Mouse (Mus musculus) CH12.LX (cell line): ENCODE measurements around the gene Hoxc5. TPM values are rescaled to one million over a fixed set of nuclear protein-coding genes. Genes with fewer than 3 reads are reported as not detected.

Source experiments
- DNase-seq: peaks from one replicate; pipeline ENCODE4 v3.0.0-alpha.2; 2013; ENCODE audit errors: extremely low read depth
- H3K27ac ChIP-seq: 2 replicates; pipeline ENCODE4 v1.5.1; 2012; ENCODE audit warnings: low read depth, mild to moderate bottlenecking, control low read depth, moderate library complexity; ENCODE audit not compliant: insufficient read depth
- H3K27me3 ChIP-seq: replicated peaks from 2 replicates; pipeline ENCODE3; 2012; ENCODE audit warnings: inconsistent platforms
- H3K36me3 ChIP-seq, 2 experiments: replicated peaks in 1 of 2; 2 replicates each; pipeline versions ENCODE3 to v1.6.1; 2012; ENCODE audit warnings: inconsistent platforms in 1 of 2, low read length in 1 of 2, mild to moderate bottlenecking in 1 of 2, mixed read lengths in 1 of 2, moderate library complexity in 1 of 2; ENCODE audit not compliant: control insufficient read depth in 1 of 2, insufficient read depth in 1 of 2
- H3K4me1 ChIP-seq, 2 experiments: 2 replicates each; pipeline ENCODE4 v1.6.1; 2012; ENCODE audit warnings: inconsistent platforms in 1 of 2, moderate library complexity in 1 of 2; ENCODE audit not compliant: insufficient read depth in 2 of 2, control insufficient read depth in 1 of 2
- H3K4me2 ChIP-seq: 2 replicates; pipeline ENCODE4 v1.6.1; 2012; ENCODE audit warnings: low read depth, mild to moderate bottlenecking, control low read depth; ENCODE audit not compliant: poor library complexity, insufficient read depth, severe bottlenecking
- H3K4me3 ChIP-seq, 3 experiments: fragments of 150-350 bp in 1 of 3; sonication (generic) in 1 of 3; replicated peaks in 1 of 3; 2 replicates each; pipeline versions ENCODE3 to v1.5.1; 2011 to 2012; ENCODE audit warnings: low read depth in 2 of 3, low read length in 2 of 3, mild to moderate bottlenecking in 2 of 3, moderate library complexity in 2 of 3, control low read depth in 1 of 3, improper control_type of control experiment in 1 of 3, inconsistent platforms in 1 of 3, mixed read lengths in 1 of 3; ENCODE audit not compliant: poor library complexity in 1 of 3
- H3K79me2 ChIP-seq: replicated peaks from 2 replicates; pipeline ENCODE4 v1.6.1; 2012; ENCODE audit warnings: mild to moderate bottlenecking, moderate library complexity; ENCODE audit not compliant: control insufficient read depth, poor library complexity, insufficient read depth, severe bottlenecking; ENCODE audit errors: extremely low read depth
- H3K9ac ChIP-seq: 2 replicates; pipeline ENCODE4 v1.6.1; 2012; ENCODE audit warnings: low read depth, mild to moderate bottlenecking, control low read depth, moderate library complexity; ENCODE audit not compliant: insufficient read depth
- H3K9me3 ChIP-seq: replicated peaks from 2 replicates; pipeline ENCODE3; 2012; ENCODE audit warnings: low read length, inconsistent platforms, mixed read lengths
- CHD1 ChIP-seq: IDR thresholded peaks from 2 replicates; pipeline ENCODE4 v1.6.1; 2012; ENCODE audit warnings: low read depth, low read length, improper control_type of control experiment, inconsistent platforms
- E2F4 ChIP-seq: IDR thresholded peaks from 2 replicates; pipeline ENCODE4 v1.6.1; 2011; ENCODE audit warnings: low read depth, low read length, improper control_type of control experiment; ENCODE audit not compliant: insufficient replicate concordance
- ELF1 ChIP-seq: IDR thresholded peaks from 2 replicates; pipeline ENCODE4 v1.6.1; 2014; ENCODE audit warnings: low read depth, mild to moderate bottlenecking, inconsistent platforms, low read length, improper control_type of control experiment
- ETS1 ChIP-seq: conservative IDR thresholded peaks from 2 replicates; pipeline ENCODE4 v1.6.1; 2012; ENCODE audit warnings: low read depth, mild to moderate bottlenecking, inconsistent platforms, low read length, improper control_type of control experiment, moderate library complexity
- KAT2A ChIP-seq: IDR thresholded peaks from 2 replicates; pipeline ENCODE4 v1.6.1; 2012; ENCODE audit warnings: low read length, improper control_type of control experiment, inconsistent platforms; ENCODE audit not compliant: insufficient replicate concordance
- MAFK ChIP-seq: IDR thresholded peaks from 2 replicates; pipeline ENCODE4 v1.6.1; 2011; ENCODE audit warnings: low read length, improper control_type of control experiment; ENCODE audit not compliant: insufficient replicate concordance
- MAX ChIP-seq: IDR thresholded peaks from 2 replicates; pipeline ENCODE4 v1.6.1; 2011; ENCODE audit warnings: low read length, improper control_type of control experiment
- NRF1 ChIP-seq: IDR thresholded peaks from 2 replicates; pipeline ENCODE4 v1.6.1; 2014; ENCODE audit warnings: low read depth, mild to moderate bottlenecking, inconsistent platforms, low read length, improper control_type of control experiment, moderate library complexity
- POLR2A ChIP-seq: IDR thresholded peaks from 2 replicates; pipeline ENCODE4 v1.6.1; 2011; ENCODE audit warnings: low read depth, mild to moderate bottlenecking, improper control_type of control experiment, low read length
- POLR2AphosphoS2 ChIP-seq: IDR thresholded peaks from 2 replicates; pipeline ENCODE4 v1.6.1; 2011; ENCODE audit warnings: low read depth, low read length, improper control_type of control experiment
- RAD21 ChIP-seq: IDR thresholded peaks from 2 replicates; pipeline ENCODE4 v1.6.1; 2011; ENCODE audit warnings: low read depth, mild to moderate bottlenecking, low read length, improper control_type of control experiment, moderate library complexity
- RCOR1 ChIP-seq: conservative IDR thresholded peaks from 2 replicates; pipeline ENCODE4 v1.6.1; 2012; ENCODE audit warnings: low read depth, mild to moderate bottlenecking, inconsistent platforms, low read length, improper control_type of control experiment
- SIN3A ChIP-seq: IDR thresholded peaks from 2 replicates; pipeline ENCODE4 v1.6.1; 2012; ENCODE audit warnings: low read length, improper control_type of control experiment, inconsistent platforms
- SMC3 ChIP-seq: IDR thresholded peaks from 2 replicates; pipeline ENCODE4 v1.6.1; 2011; ENCODE audit warnings: low read depth, low read length, improper control_type of control experiment
- USF2 ChIP-seq: conservative IDR thresholded peaks from 2 replicates; pipeline ENCODE4 v1.6.1; 2011; ENCODE audit warnings: low read depth, low read length, improper control_type of control experiment
- ZNF384 ChIP-seq: IDR thresholded peaks from 2 replicates; pipeline ENCODE4 v1.6.1; 2012; ENCODE audit warnings: low read depth, low read length, improper control_type of control experiment, inconsistent platforms
- dilution Hi-C: fragments of 300-500 bp; cut with MboI; formaldehyde crosslinking; loops from 2 replicates; pipeline ENCODE4 v1.14.3; 2020; ENCODE audit warnings: low sequenced_read_pairs; ENCODE audit not compliant: extremely low pct_unique_long_range_greater_than_20kb, extremely low pct_ligation_motif_present
- in situ Hi-C: fragments of 300-500 bp; cut with MboI; formaldehyde crosslinking; loops from 3 replicates; pipeline ENCODE4 v1.14.3; 2019; ENCODE audit warnings: low sequenced_read_pairs, low pct_ligation_motif_present, low pct_unique_long_range_greater_than_20kb, mixed read lengths
- polyA plus RNA-seq: library from polyadenylated mRNA; unstranded; fragments of >175 nt; gene quantifications from 2 replicates; pipeline ENCODE4 v1.2.1, GENCODE M21; 2012; ENCODE audit warnings: low read depth; ENCODE audit not compliant: insufficient read length
- total RNA-seq, 2 experiments: library from RNA; depleted of rRNA; stranded (reverse); fragments of 300-350 nt in 1 of 2; fragments of >200 nt in 1 of 2; gene quantifications; 2 replicates each; pipeline ENCODE4 v1.2.3; 2012 to 2014

The Hoxc5 gene
- total and polyA plus RNA-seq, 3 experiments, result 0.15 to 0.16 TPM; not detected in 1

GRCm38 (mm10) chr15:102976631-102977422 is 9.6 kb downstream of the Hoxc5 start:
- no peak overlapping the region for H3K4me2 ChIP-seq
- peaks cover 92% of the 10 kb centered on the region for H3K27me3 ChIP-seq
- no peak for DNase-seq

DNA sequence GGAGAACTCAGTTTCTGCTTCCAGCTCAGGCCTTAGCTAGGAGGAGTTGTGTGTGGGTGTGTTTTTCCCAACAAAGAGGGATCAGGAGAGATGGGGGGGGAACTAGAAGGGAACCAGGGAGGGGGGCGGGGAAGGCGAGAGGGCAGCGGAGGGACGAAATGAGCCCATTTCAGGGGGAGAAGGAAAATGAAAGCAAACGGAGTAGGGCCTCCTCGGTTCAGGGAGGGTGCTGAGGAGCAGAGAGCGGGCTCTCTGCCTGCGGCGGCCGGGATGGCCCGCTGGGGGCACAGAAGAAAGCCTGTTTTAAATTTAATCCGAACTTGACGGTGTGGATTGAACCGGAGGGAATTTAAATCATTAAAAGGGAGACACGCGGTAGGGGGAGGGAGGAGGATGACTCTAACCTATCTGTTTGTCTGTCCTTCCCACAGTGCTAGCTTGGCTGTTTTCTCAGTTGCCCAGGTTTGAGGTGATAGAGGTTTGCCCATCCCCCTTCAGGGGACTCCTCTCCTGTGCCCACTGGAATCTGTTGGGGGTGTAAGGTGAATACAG is 10.3 kb downstream of the Hoxc5 start:
- no peak overlapping the region for H3K27ac ChIP-seq
- TF ChIP-seq ETS1 (no peak), POLR2AphosphoS2 (no peak), MAX (no peak), MAFK (no peak), KAT2A (no peak), POLR2A (no peak), E2F4 (no peak), ELF1 (no peak), ZNF384 (no peak), CHD1 (no peak), NRF1 (no peak), RAD21 (no peak)
- TF ChIP-seq, all 38 proteins: peak for 0
- Histone ChIP-seq H3K4me2 (no peak overlapping the region), H3K36me3 (no peaks in the 10 kb centered on the region), H3K27me3 (peaks cover 92% of the 10 kb centered on the region), H3K4me1 (peaks cover 2 to 20% of the 10 kb centered on the region in 2 experiments; a peak in 2 of 4 replicates), H3K9me3 (no peaks in the 10 kb centered on the region), H3K4me3 (no peak overlapping the region), H3K79me2 (no peaks in the 10 kb centered on the region), H3K9ac (no peak overlapping the region)
- no peak for DNase-seq
- in situ Hi-C loops, result no loop called here
- dilution Hi-C loops, result no loop called here

More at GRCm38 (mm10) chr15:102976631-102977422, 9.6 kb downstream of the Hoxc5 start:
- no peak for TF ChIP-seq SIN3A
- no peak for TF ChIP-seq RCOR1
- TF ChIP-seq POLR2AphosphoS2, result no peak
- no peak for TF ChIP-seq USF2
- no peak for TF ChIP-seq SMC3
- dilution Hi-C loops, result no loop called here
- Histone ChIP-seq H3K36me3 (no peaks in the 10 kb centered on the region), H3K4me3 (no peak overlapping the region), H3K9me3 (no peaks in the 10 kb centered on the region), H3K79me2 (no peaks in the 10 kb centered on the region), H3K27ac (no peak overlapping the region), H3K4me1 (peaks cover 2 to 20% of the 10 kb centered on the region in 2 experiments; a peak in 2 of 4 replicates), H3K9ac (no peak overlapping the region)
- in situ Hi-C loops, result no loop called here
